Mouse (Mus musculus) spleen, postnatal 36 days (tissue): ENCODE data around the gene Vmn2r8.
"Not testable (repeated sequence)": the region's sequence is repeated elsewhere in the genome, so short reads cannot be mapped to it uniquely, and the experiment has no call there.

Experiments
- DNase-seq, 2 experiments: peaks; one replicate each; pipeline ENCODE4 v3.0.0; 2022; ENCODE audit warnings: low spot score in 2 of 2, mixed read lengths in 1 of 2

Gene Vmn2r8

GRCm38 (mm10) chr5:108808750-108809149 lies at the start of gene Vmn2r8:
Vmn2r8 (minus strand) TSS chr5:108808850.
- not testable (repeated sequence) for DNase-seq

GRCm38 (mm10) chr5:108852501-108852900 lies 43.9 kb upstream of the Vmn2r8 start, which contains the start of gene Vmn2r9:
Vmn2r9 (minus strand) TSS chr5:108852601.
- not testable (repeated sequence) for DNase-seq

- DNase-seq = no peak
These were observed 40.8 kb upstream of the Vmn2r8 start for GRCm38 (mm10) chr5:108849466-108849865.

- no peak for DNase-seq
These were observed 27.5 kb upstream of the Vmn2r8 start for GRCm38 (mm10) chr5:108836156-108836555.

- no peak for DNase-seq
These were observed 14.6 kb upstream of the Vmn2r8 start for GRCm38 (mm10) chr5:108823276-108823675.

- DNase-seq = no peak
These were observed 5.0 kb downstream of the Vmn2r8 start for GRCm38 (mm10) chr5:108803646-108804045.

- not testable (repeated sequence) for DNase-seq
These were observed 13.4 kb downstream of the Vmn2r8 start, which contains the start of gene Tmed11 for GRCm38 (mm10) chr5:108795263-108795662. Tmed11 (minus strand) TSS chr5:108795363.

GRCm38 (mm10) chr5:108790385-108790784 lies 18.3 kb downstream of the Vmn2r8 start:
- not testable (repeated sequence) for DNase-seq

GRCm38 (mm10) chr5:108774630-108775306 lies 33.9 kb downstream of the Vmn2r8 start, which contains the start of gene Rnf212:
Rnf212 (minus strand) TSS chr5:108774982.
- DNase-seq = no peak

- no peak for DNase-seq
These were observed 48.6 kb downstream of the Vmn2r8 start for GRCm38 (mm10) chr5:108760002-108760401.

GRCm38 (mm10) chr5:108758396-108758795 lies 50.3 kb downstream of the Vmn2r8 start:
- no peak for DNase-seq

GRCm38 (mm10) chr5:108751258-108751657 lies 57.4 kb downstream of the Vmn2r8 start:
- not testable (repeated sequence) for DNase-seq

GRCm38 (mm10) chr5:108750328-108751210 lies 58.1 kb downstream of the Vmn2r8 start:
- no peak for DNase-seq

- no peak for DNase-seq
These were observed 64.0 kb downstream of the Vmn2r8 start for GRCm38 (mm10) chr5:108744629-108745028.

- no peak for DNase-seq
These were observed 64.8 kb downstream of the Vmn2r8 start for GRCm38 (mm10) chr5:108743856-108744255.

GRCm38 (mm10) chr5:108742596-108742995 lies 66.1 kb downstream of the Vmn2r8 start:
- no peak for DNase-seq

- DNase-seq = no peak
These were observed 66.8 kb downstream of the Vmn2r8 start for GRCm38 (mm10) chr5:108741844-108742243.
